Mouse (Mus musculus) ES-E14 (cell line): Measurements from ENCODE around the gene Phb2.

Experiments
- HCFC1 ChIP-seq: IDR thresholded peaks from 2 replicates; pipeline ENCODE4 v1.6.1; 2012; ENCODE audit warnings: low read length, inconsistent platforms, borderline replicate concordance; ENCODE audit not compliant: insufficient read depth
- ZNF384 ChIP-seq: IDR thresholded peaks from 2 replicates; pipeline ENCODE4 v1.6.1; 2012; ENCODE audit warnings: low read depth, low read length, inconsistent platforms

- TF ChIP-seq HCFC1: no peak
- TF ChIP-seq ZNF384: no peak
Observed at GRCm38 (mm10) chr6:124669234-124669859, 42.8 kb upstream of the Phb2 start.
